Mouse (Mus musculus) midbrain, embryonic 11.5 days (tissue): ENCODE results near the gene Gm44805. TPM values are rescaled to one million over a fixed set of nuclear protein-coding genes. Genes with fewer than 3 reads are reported as not detected.

Experiments
- ATAC-seq: fragments of 200-750 bp; cut with Nextera tagmentation; 2 replicates; pipeline ENCODE4 v1.8.0; 2017; ENCODE audit warnings: moderate TSS enrichment, moderate library complexity; ENCODE audit not compliant: low FRiP score
- DNase-seq: peaks from one replicate; pipeline ENCODE4 v3.0.0; 2015; ENCODE audit warnings: low spot score; ENCODE audit errors: missing footprints
- H3K27ac ChIP-seq: fragments of 300-500 bp; sonication (generic); 2 replicates; pipeline ENCODE4 v1.5.1; 2014; ENCODE audit warnings: low read depth, low read length
- H3K27me3 ChIP-seq: fragments of 300-500 bp; sonication (generic); 2 replicates; pipeline ENCODE4 v1.6.1; 2014; ENCODE audit warnings: mild to moderate bottlenecking, low read length, moderate library complexity, mixed read lengths; ENCODE audit not compliant: control insufficient read depth, insufficient read depth
- H3K36me3 ChIP-seq: fragments of 300-500 bp; sonication (generic); 2 replicates; pipeline ENCODE4 v1.6.1; 2014; ENCODE audit warnings: mild to moderate bottlenecking, low read length, moderate library complexity, mixed read lengths; ENCODE audit not compliant: control insufficient read depth, insufficient read depth
- H3K4me1 ChIP-seq: fragments of 300-500 bp; sonication (generic); 2 replicates; pipeline ENCODE4 v1.6.1; 2014; ENCODE audit warnings: low read length; ENCODE audit not compliant: control insufficient read depth, insufficient read depth
- H3K4me2 ChIP-seq: fragments of 300-500 bp; sonication (generic); 2 replicates; pipeline ENCODE4 v1.6.1; 2014; ENCODE audit warnings: mild to moderate bottlenecking, moderate library complexity
- H3K4me3 ChIP-seq: fragments of 300-500 bp; sonication (generic); 2 replicates; pipeline ENCODE4 v1.5.1; 2014; ENCODE audit warnings: low read depth, low read length
- H3K9ac ChIP-seq: fragments of 300-500 bp; sonication (generic); 2 replicates; pipeline ENCODE4 v1.6.1; 2014; ENCODE audit warnings: low read length
- H3K9me3 ChIP-seq: fragments of 300-500 bp; sonication (generic); 2 replicates; pipeline ENCODE4 v1.6.1; 2016; ENCODE audit warnings: low read length; ENCODE audit not compliant: control insufficient read depth
- WGBS: fragments of 180-500 bp; shearing (Covaris S2); extraction: QIAGEN DNeasy Blood & Tissue Kit; methylation state at CpG from one replicate; pipeline ENCODE4 v1.1.7; 2014; 5-methylcytosine and 5-hydroxymethylcytosine counted together
- polyA plus RNA-seq: library from polyadenylated mRNA; unstranded; fragments of >200 nt; fragmentation: Nextera tagmentation; extraction: Ambion mirVana; gene quantifications from 2 replicates; pipeline ENCODE4 v1.2.1, GENCODE M21; 2014

Gene Gm44805
- polyA plus RNA-seq: not detected in 2 replicates

- DNase-seq: peak; percentile 64
- Histone ChIP-seq H3K27ac (no peak within 1 kb of the TSS), H3K9me3 (no peaks in the 10 kb centered on the region), H3K4me2 (no peak within 1 kb of the TSS), H3K36me3 (no peaks in the 10 kb centered on the region), H3K9ac (0 out of 2 replicates have a peak within 1 kb of the TSS, but pooled peaks have one; percentile 5), H3K4me1 (no peaks in the 10 kb centered on the region), H3K4me3 (no peak within 1 kb of the TSS), H3K27me3 (no peaks in the 10 kb centered on the region)
- WGBS: 66% methylated on average over 8 of the region's 8 CpGs
- no peak for ATAC-seq
These were observed at the start of gene Gm44805, which contains the start of gene Apoc4 for GRCm38 (mm10) chr7:19681202-19681694. Gene Gm44805 (minus strand): TSS chr7:19681423. Gene Apoc4 (minus strand): TSS chr7:19681479.

GRCm38 (mm10) chr7:19726541-19726940 lies 45.3 kb upstream of the Gm44805 start:
- H3K27ac ChIP-seq: no peak overlapping the region
- no peaks in the 10 kb centered on the region for H3K4me1 ChIP-seq
- no peaks in the 10 kb centered on the region for H3K27me3 ChIP-seq
- H3K9me3 ChIP-seq: no peaks in the 10 kb centered on the region
- DNase-seq (no peak), ATAC-seq (no peak)
- H3K36me3 ChIP-seq: peaks cover 12% of the 10 kb centered on the region
- 96% methylated on average over 4 of the region's 4 CpGs for WGBS
- no peak overlapping the region for H3K4me2 ChIP-seq
- no peak overlapping the region for H3K4me3 ChIP-seq
- no peak overlapping the region for H3K9ac ChIP-seq

- ATAC-seq (no peak), DNase-seq (no peak)
- peaks cover 3% of the 10 kb centered on the region; the same call in 1 of the 2 replicates for H3K9me3 ChIP-seq
- H3K4me2 ChIP-seq: no peak overlapping the region
- H3K4me1 ChIP-seq: no peaks in the 10 kb centered on the region
- no peak overlapping the region for H3K27ac ChIP-seq
- 93% methylated on average over 12 of the region's 12 CpGs for WGBS
- no peak overlapping the region for H3K4me3 ChIP-seq
- H3K27me3 ChIP-seq: no peaks in the 10 kb centered on the region
- H3K9ac ChIP-seq: no peak overlapping the region
- H3K36me3 ChIP-seq: peaks cover 2% of the 10 kb centered on the region
These were observed 42.9 kb upstream of the Gm44805 start for GRCm38 (mm10) chr7:19724167-19724566.

GRCm38 (mm10) chr7:19722754-19723195 lies 41.6 kb upstream of the Gm44805 start:
- Histone ChIP-seq H3K9ac (no peak overlapping the region), H3K4me2 (no peak overlapping the region), H3K4me3 (no peak overlapping the region), H3K9me3 (peaks cover 3% of the 10 kb centered on the region; the same call in 1 of the 2 replicates), H3K27ac (no peak overlapping the region), H3K4me1 (no peaks in the 10 kb centered on the region), H3K36me3 (peaks cover 2% of the 10 kb centered on the region), H3K27me3 (no peaks in the 10 kb centered on the region)
- ATAC-seq (no peak), DNase-seq (no peak)
- 91% methylated on average over 6 of the region's 6 CpGs for whole genome bisulfite sequencing

- Histone ChIP-seq H3K27ac (no peak overlapping the region), H3K36me3 (no peaks in the 10 kb centered on the region), H3K9me3 (peaks cover 3% of the 10 kb centered on the region; the same call in 1 of the 2 replicates), H3K27me3 (no peaks in the 10 kb centered on the region), H3K4me3 (no peak overlapping the region), H3K9ac (no peak overlapping the region), H3K4me1 (peaks cover 10% of the 10 kb centered on the region), H3K4me2 (no peak overlapping the region)
- DNase-seq (no peak), ATAC-seq (no peak)
- 91% methylated on average over 4 of the region's 4 CpGs for WGBS
These were observed 38.0 kb upstream of the Gm44805 start for GRCm38 (mm10) chr7:19719200-19719599.

- no peak overlapping the region for H3K4me2 ChIP-seq
- 93% methylated on average over 5 of the region's 5 CpGs for WGBS
- DNase-seq (no peak), ATAC-seq (no peak)
- H3K36me3 ChIP-seq: no peaks in the 10 kb centered on the region
- no peak overlapping the region for H3K4me3 ChIP-seq
- no peak overlapping the region for H3K27ac ChIP-seq
- H3K9ac ChIP-seq: no peak overlapping the region
- H3K4me1 ChIP-seq: peaks cover 12% of the 10 kb centered on the region
- H3K27me3 ChIP-seq: no peaks in the 10 kb centered on the region
- H3K9me3 ChIP-seq: peaks cover 3% of the 10 kb centered on the region; the same call in 1 of the 2 replicates
These were observed 37.2 kb upstream of the Gm44805 start for GRCm38 (mm10) chr7:19718297-19718952.

- Histone ChIP-seq H3K9ac (no peak overlapping the region), H3K4me2 (no peak overlapping the region), H3K4me3 (no peak overlapping the region), H3K27me3 (no peaks in the 10 kb centered on the region), H3K4me1 (peaks cover 12% of the 10 kb centered on the region), H3K27ac (no peak overlapping the region), H3K36me3 (no peaks in the 10 kb centered on the region), H3K9me3 (peaks cover 3% of the 10 kb centered on the region; the same call in 1 of the 2 replicates)
- DNase-seq (no peak), ATAC-seq (no peak)
- WGBS: 93% methylated on average over 4 of the region's 4 CpGs
These were observed 36.1 kb upstream of the Gm44805 start for GRCm38 (mm10) chr7:19717346-19717745.

GRCm38 (mm10) chr7:19716822-19717221 lies 35.6 kb upstream of the Gm44805 start:
- 100% methylated on average over 2 of the region's 2 CpGs for WGBS
- H3K4me2 ChIP-seq: peak overlapping the region; percentile 66
- 0 out of 2 replicates have a peak, but pooled peaks cover 2% of the 10 kb centered on the region for H3K36me3 ChIP-seq
- H3K27me3 ChIP-seq: no peaks in the 10 kb centered on the region
- H3K27ac ChIP-seq: peak overlapping the region; percentile 89
- H3K4me1 ChIP-seq: peaks cover 12% of the 10 kb centered on the region
- no peak for ATAC-seq
- H3K9ac ChIP-seq: peak overlapping the region; percentile 65; the same call in 1 of the 2 replicates
- H3K4me3 ChIP-seq: no peak overlapping the region
- DNase-seq: no peak
- peaks cover 3% of the 10 kb centered on the region; the same call in 1 of the 2 replicates for H3K9me3 ChIP-seq

GRCm38 (mm10) chr7:19716055-19716682 lies 34.9 kb upstream of the Gm44805 start:
- ATAC-seq: no peak
- Histone ChIP-seq H3K9ac (peak overlapping the region; percentile 65), H3K9me3 (peaks cover 3% of the 10 kb centered on the region; the same call in 1 of the 2 replicates), H3K27me3 (no peaks in the 10 kb centered on the region), H3K4me2 (peak overlapping the region; percentile 66), H3K27ac (peak overlapping the region; percentile 89), H3K4me3 (peak overlapping the region; percentile 33), H3K4me1 (peaks cover 12% of the 10 kb centered on the region), H3K36me3 (0 out of 2 replicates have a peak, but pooled peaks cover 3% of the 10 kb centered on the region)
- DNase-seq: no peak
- 6% methylated on average over 18 of the region's 18 CpGs for WGBS
